Mouse (Mus musculus) embryonic facial prominence, embryonic 12.5 days (tissue): ENCODE results near the gene Med20. TPM values are rescaled to one million over a fixed set of nuclear protein-coding genes. Genes with fewer than 3 reads are reported as not detected.

Experiments used
- ATAC-seq: fragments of 200-750 bp; cut with Nextera tagmentation; 2 replicates; pipeline ENCODE4 v1.8.0; 2017; ENCODE audit not compliant: insufficient number of reproducible peaks, insufficient read depth, low FRiP score, low TSS enrichment
- H3K27ac ChIP-seq: fragments of 300-500 bp; sonication (generic); 2 replicates; pipeline ENCODE4 v1.5.1; 2016; ENCODE audit warnings: mild to moderate bottlenecking
- H3K27me3 ChIP-seq: fragments of 300-500 bp; sonication (generic); 2 replicates; pipeline ENCODE4 v1.6.1; 2016; ENCODE audit warnings: mild to moderate bottlenecking, moderate library complexity
- H3K36me3 ChIP-seq: fragments of 300-500 bp; sonication (generic); 2 replicates; pipeline ENCODE4 v1.6.1; 2016; ENCODE audit warnings: mild to moderate bottlenecking
- H3K4me1 ChIP-seq: fragments of 300-500 bp; sonication (generic); 2 replicates; pipeline ENCODE4 v1.6.1; 2016
- H3K4me2 ChIP-seq: fragments of 300-500 bp; sonication (generic); replicated peaks from 2 replicates; pipeline ENCODE4 v1.6.1; 2016; ENCODE audit warnings: mild to moderate bottlenecking, moderate library complexity
- H3K4me3 ChIP-seq: fragments of 300-500 bp; sonication (generic); 2 replicates; pipeline ENCODE4 v1.5.1; 2016; ENCODE audit warnings: mild to moderate bottlenecking
- H3K9ac ChIP-seq: fragments of 300-500 bp; sonication (generic); 2 replicates; pipeline ENCODE4 v1.6.1; 2016; ENCODE audit warnings: mild to moderate bottlenecking, moderate library complexity
- H3K9me3 ChIP-seq: fragments of 300-500 bp; sonication (generic); 2 replicates; pipeline ENCODE4 v1.6.1; 2016; ENCODE audit warnings: mild to moderate bottlenecking, moderate library complexity
- WGBS: fragments of 180-500 bp; shearing (Covaris S2); methylation state at CpG from one replicate; pipeline ENCODE4 v1.1.7; 2016; 5-methylcytosine and 5-hydroxymethylcytosine counted together
- polyA plus RNA-seq: library from polyadenylated mRNA; unstranded; fragments of >200 nt; fragmentation: Nextera tagmentation; extraction: Ambion mirVana; gene quantifications from 2 replicates; pipeline ENCODE4 v1.2.1, GENCODE M21; 2016

Gene Med20
- polyA plus RNA-seq, result 46.9 and 47.2 TPM in 2 replicates

DNA sequence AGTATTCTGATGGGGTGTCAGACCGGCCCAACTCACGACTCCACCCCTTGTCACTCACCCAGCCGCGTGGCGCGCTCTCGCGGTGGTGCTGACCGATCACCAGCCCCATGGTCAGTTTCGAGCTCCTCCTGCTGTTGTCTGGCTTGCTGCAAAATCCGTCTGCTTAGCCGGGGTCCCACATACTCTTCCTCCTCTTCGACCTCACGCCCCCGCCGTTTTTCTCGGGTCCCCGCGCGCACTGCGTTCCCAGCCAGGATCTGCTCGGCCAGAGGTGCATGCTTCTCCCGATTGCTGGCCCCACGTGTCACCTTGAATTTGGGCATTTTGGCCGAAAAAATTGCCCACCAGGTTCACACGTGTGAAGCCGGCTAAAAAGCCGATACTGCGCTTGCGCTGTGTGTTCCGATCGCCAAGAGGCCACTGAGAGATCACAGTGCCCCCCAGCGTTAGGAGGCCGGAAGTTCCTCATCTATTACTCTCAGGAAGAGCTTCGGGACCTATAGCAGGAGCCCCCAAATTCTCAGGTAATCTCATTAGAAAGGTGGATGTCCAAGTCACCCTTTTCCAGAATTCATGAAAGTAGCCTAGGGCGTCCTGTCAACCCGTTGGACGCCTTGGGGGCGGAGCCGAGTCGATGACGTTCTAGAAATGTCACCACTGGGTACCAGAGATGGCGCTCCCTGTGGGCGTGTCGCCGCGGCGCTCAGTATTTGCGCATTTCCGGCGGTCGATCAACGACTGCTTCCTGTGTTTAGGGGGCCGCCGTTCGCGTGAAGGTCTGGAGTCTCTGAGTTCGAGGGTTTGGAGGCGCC lies at the start of gene Med20, which contains the start of the genes Bysl and Gm20517:
TSS of gene Med20 (plus strand) at position 734 of the 812 bp plus-strand sequence.
TSS of gene Bysl (minus strand) at position 644 of the 812 bp plus-strand sequence.
TSS of gene Gm20517 (plus strand) at position 741 of the 812 bp plus-strand sequence.
- peak within 1 kb of the TSS; percentile 78 for H3K4me3 ChIP-seq
- peaks cover 36% of the 10 kb centered on the region for H3K36me3 ChIP-seq
- H3K27ac ChIP-seq, result peak within 1 kb of the TSS; percentile 55; the same call in 1 of the 2 replicates
- peak within 1 kb of the TSS; percentile 74 for H3K9ac ChIP-seq
- ATAC-seq, result peak; percentile 90
- H3K4me2 ChIP-seq, result peak within 1 kb of the TSS; percentile 65
- no peaks in the 10 kb centered on the region for H3K9me3 ChIP-seq
- H3K27me3 ChIP-seq, result no peaks in the 10 kb centered on the region
- under 1% methylated on average over 59 of the region's 59 CpGs for WGBS
- H3K4me1 ChIP-seq, result peaks cover 21% of the 10 kb centered on the region

- H3K4me3 ChIP-seq, result no peak overlapping the region
- peaks cover 9% of the 10 kb centered on the region; the same call in 1 of the 2 replicates for H3K4me1 ChIP-seq
- WGBS, result 78% methylated on average over 6 of the region's 6 CpGs
- H3K27ac ChIP-seq, result no peak overlapping the region
- H3K9ac ChIP-seq, result no peak overlapping the region
- ATAC-seq, result no peak
- no peak overlapping the region for H3K4me2 ChIP-seq
- H3K9me3 ChIP-seq, result no peaks in the 10 kb centered on the region
- no peaks in the 10 kb centered on the region for H3K36me3 ChIP-seq
- no peaks in the 10 kb centered on the region for H3K27me3 ChIP-seq
Observed at GRCm38 (mm10) chr17:47562875-47563274, 48.5 kb upstream of the Med20 start.

DNA sequence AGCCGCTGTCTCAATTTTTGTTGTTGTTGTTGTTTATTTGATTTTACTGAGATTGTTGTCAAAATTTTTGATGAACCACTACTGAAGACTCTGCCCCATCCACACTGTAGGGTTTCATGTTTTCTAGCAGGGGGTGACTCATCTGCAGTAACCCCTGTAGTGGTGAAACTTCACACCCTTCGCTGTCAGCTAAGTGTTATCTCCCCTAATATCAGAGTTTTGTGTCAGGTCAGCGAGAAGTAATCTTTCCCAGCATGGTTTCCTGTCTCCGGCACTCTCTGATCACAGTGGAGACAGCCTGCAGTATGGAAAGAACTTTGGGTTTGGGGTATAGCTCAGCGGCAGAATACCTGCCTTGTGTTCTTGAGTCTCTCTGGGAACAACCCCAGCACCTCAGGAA lies 46.8 kb upstream of the Med20 start:
- H3K4me1 ChIP-seq, result peaks cover 3% of the 10 kb centered on the region; the same call in 1 of the 2 replicates
- H3K4me3 ChIP-seq, result no peak overlapping the region
- H3K27ac ChIP-seq, result no peak overlapping the region
- no peak overlapping the region for H3K4me2 ChIP-seq
- no peaks in the 10 kb centered on the region for H3K27me3 ChIP-seq
- H3K36me3 ChIP-seq, result no peaks in the 10 kb centered on the region
- no peak for ATAC-seq
- no peaks in the 10 kb centered on the region for H3K9me3 ChIP-seq
- 82% methylated on average over 5 of the region's 5 CpGs for WGBS
- no peak overlapping the region for H3K9ac ChIP-seq

GRCm38 (mm10) chr17:47566133-47566532 lies 45.2 kb upstream of the Med20 start:
- Histone ChIP-seq H3K4me1 (no peaks in the 10 kb centered on the region), H3K36me3 (no peaks in the 10 kb centered on the region), H3K4me3 (no peak overlapping the region), H3K27me3 (no peaks in the 10 kb centered on the region), H3K9me3 (no peaks in the 10 kb centered on the region), H3K9ac (no peak overlapping the region), H3K4me2 (no peak overlapping the region), H3K27ac (no peak overlapping the region)
- 26% methylated on average over 2 of the region's 2 CpGs for WGBS
- ATAC-seq, result no peak

DNA sequence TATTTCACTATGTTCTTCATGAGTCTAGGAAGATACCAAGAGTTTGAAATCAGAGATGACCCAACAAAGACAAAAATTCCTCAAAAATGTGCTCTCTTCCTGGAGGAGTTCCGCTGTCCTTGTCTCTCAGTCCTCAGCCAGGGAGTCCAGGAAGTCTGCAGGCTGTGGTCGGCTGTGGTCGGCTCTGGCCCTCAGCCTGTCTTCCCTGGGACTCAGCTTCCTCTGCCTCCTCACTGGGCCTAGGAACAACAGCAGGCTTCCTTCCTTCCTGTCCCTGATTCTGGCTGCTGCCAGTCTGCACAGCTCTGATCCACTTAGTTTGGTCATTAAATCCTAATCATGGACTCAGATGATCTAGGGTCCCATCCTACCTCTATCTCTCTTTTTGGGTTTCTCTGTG lies 44.1 kb upstream of the Med20 start:
- H3K27ac ChIP-seq, result no peak overlapping the region
- H3K4me1 ChIP-seq, result peaks cover 9% of the 10 kb centered on the region
- no peaks in the 10 kb centered on the region for H3K27me3 ChIP-seq

DNA sequence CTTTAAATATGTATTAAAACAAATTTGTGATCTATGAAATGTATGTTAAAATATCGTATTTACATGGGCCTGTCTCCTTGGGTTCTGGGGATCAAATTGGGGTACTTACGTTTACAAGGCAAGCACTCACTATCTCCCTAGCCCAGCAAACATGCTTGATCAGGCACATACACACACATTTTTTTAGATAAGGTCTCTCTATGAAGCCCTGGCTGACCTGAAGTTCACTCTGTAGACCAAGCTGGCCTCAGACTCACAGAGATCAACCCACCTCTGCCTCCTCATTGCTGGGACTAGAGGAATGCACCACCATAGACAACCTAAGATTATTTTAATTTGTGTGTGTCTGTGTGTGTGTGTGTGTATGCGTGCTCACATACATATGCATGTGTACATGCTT lies 43.0 kb upstream of the Med20 start:
- Histone ChIP-seq H3K9me3 (no peaks in the 10 kb centered on the region), H3K27ac (no peak overlapping the region)
- WGBS, result 92% methylated on average over 3 of the region's 3 CpGs

More for the DNA sequence above, 44.1 kb upstream of the Med20 start:
- Histone ChIP-seq H3K4me3 (no peak overlapping the region), H3K36me3 (no peaks in the 10 kb centered on the region), H3K4me2 (no peak overlapping the region), H3K9ac (no peak overlapping the region), H3K9me3 (no peaks in the 10 kb centered on the region)
- no peak for ATAC-seq
- WGBS, result 66% methylated on average over 3 of the region's 3 CpGs

DNA sequence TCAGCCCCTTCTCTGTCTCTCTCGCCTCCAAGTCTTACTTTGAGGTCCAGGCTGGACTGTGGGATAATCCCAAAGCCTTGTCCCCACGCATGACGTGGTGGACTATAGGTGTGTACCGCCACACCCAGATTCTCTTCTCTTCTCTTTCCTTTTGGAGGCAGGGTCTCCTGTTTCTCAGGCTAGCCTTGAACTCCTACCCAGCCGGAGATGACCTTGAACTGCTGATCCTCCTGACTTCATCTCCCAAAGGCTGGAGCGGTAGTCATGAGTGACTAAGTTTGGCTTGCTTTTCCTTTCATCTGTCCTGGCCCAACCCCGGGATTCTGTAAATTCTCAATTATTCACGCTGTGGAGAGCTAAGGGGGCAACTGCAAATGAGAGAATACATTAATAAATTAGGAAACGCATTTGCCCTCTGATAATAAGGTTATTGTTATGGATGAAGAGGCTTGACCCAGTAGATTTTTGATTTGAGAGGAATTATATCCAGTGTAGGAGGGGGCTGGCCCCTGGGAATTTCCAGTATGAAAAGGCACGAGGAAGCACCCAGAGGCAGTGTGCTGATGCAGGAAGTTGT lies 42.3 kb upstream of the Med20 start:
- Histone ChIP-seq H3K9ac (no peak overlapping the region), H3K27me3 (no peaks in the 10 kb centered on the region), H3K4me1 (peaks cover 11% of the 10 kb centered on the region), H3K4me2 (no peak overlapping the region), H3K9me3 (no peaks in the 10 kb centered on the region), H3K27ac (no peak overlapping the region), H3K4me3 (no peak overlapping the region), H3K36me3 (no peaks in the 10 kb centered on the region)
- no peak for ATAC-seq
- 74% methylated on average over 10 of the region's 10 CpGs for WGBS

More for the DNA sequence above, 43.0 kb upstream of the Med20 start:
- Histone ChIP-seq H3K4me3 (no peak overlapping the region), H3K9ac (no peak overlapping the region), H3K4me1 (peaks cover 11% of the 10 kb centered on the region), H3K4me2 (no peak overlapping the region), H3K27me3 (no peaks in the 10 kb centered on the region), H3K36me3 (no peaks in the 10 kb centered on the region)
- no peak for ATAC-seq

DNA sequence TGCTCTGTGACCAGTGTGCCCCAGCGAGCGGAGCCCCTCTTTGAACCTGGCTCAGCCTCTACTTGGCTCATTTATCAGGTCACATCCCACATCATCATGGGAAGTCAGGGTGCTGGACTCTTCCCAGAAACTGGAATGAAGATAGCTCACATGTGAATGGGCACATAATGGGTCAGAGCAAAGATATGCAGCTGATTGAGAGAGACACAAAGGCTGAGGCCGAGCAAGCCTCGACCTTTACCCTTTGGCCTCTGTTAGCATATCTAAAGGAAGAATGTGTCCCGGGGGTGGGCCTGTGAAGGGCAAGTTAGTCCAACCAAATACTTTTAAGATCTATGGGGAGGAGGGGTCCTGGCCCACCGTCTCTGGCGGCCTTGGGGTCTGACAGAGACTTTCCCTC lies 39.8 kb upstream of the Med20 start:
- Histone ChIP-seq H3K4me2 (no peak overlapping the region), H3K9me3 (no peaks in the 10 kb centered on the region), H3K27me3 (no peaks in the 10 kb centered on the region), H3K27ac (peak overlapping the region; percentile 58; the same call in 1 of the 2 replicates), H3K4me1 (peaks cover 11% of the 10 kb centered on the region), H3K36me3 (no peaks in the 10 kb centered on the region), H3K4me3 (no peak overlapping the region), H3K9ac (no peak overlapping the region)
- ATAC-seq, result no peak
- 30% methylated on average over 7 of the region's 7 CpGs for WGBS

GRCm38 (mm10) chr17:47572436-47572835 lies 38.9 kb upstream of the Med20 start:
- no peak overlapping the region for H3K9ac ChIP-seq
- no peaks in the 10 kb centered on the region for H3K36me3 ChIP-seq
- H3K4me3 ChIP-seq, result no peak overlapping the region
- H3K9me3 ChIP-seq, result no peaks in the 10 kb centered on the region
- ATAC-seq, result no peak
- H3K4me1 ChIP-seq, result peaks cover 11% of the 10 kb centered on the region
- no peak overlapping the region for H3K4me2 ChIP-seq
- H3K27me3 ChIP-seq, result no peaks in the 10 kb centered on the region
- peak overlapping the region; percentile 58 for H3K27ac ChIP-seq

- ATAC-seq, result no peak
- 72% methylated on average over 8 of the region's 8 CpGs for WGBS
- peaks cover 11% of the 10 kb centered on the region for H3K4me1 ChIP-seq
- no peak overlapping the region for H3K9ac ChIP-seq
- no peak overlapping the region for H3K4me2 ChIP-seq
- H3K36me3 ChIP-seq, result no peaks in the 10 kb centered on the region
- no peak overlapping the region for H3K4me3 ChIP-seq
- H3K27me3 ChIP-seq, result no peaks in the 10 kb centered on the region
- no peaks in the 10 kb centered on the region for H3K9me3 ChIP-seq
- H3K27ac ChIP-seq, result no peak overlapping the region
Observed at GRCm38 (mm10) chr17:47574028-47574427, 37.4 kb upstream of the Med20 start.

- no peaks in the 10 kb centered on the region for H3K9me3 ChIP-seq
- no peaks in the 10 kb centered on the region for H3K36me3 ChIP-seq
- H3K27me3 ChIP-seq, result no peaks in the 10 kb centered on the region
- whole genome bisulfite sequencing, result 68% methylated on average over 11 of the region's 11 CpGs
- no peak overlapping the region for H3K4me3 ChIP-seq
- H3K4me1 ChIP-seq, result peaks cover 11% of the 10 kb centered on the region
- no peak overlapping the region for H3K4me2 ChIP-seq
- H3K27ac ChIP-seq, result no peak overlapping the region
- H3K9ac ChIP-seq, result peak overlapping the region; percentile 30; the same call in 1 of the 2 replicates
- no peak for ATAC-seq
Observed at GRCm38 (mm10) chr17:47574830-47575229, 36.6 kb upstream of the Med20 start.

- H3K4me2 ChIP-seq, result no peak overlapping the region
- WGBS, result 84% methylated on average over 6 of the region's 6 CpGs
- H3K9me3 ChIP-seq, result no peaks in the 10 kb centered on the region
- no peak for ATAC-seq
- no peaks in the 10 kb centered on the region for H3K4me1 ChIP-seq
- no peak overlapping the region for H3K4me3 ChIP-seq
- no peak overlapping the region for H3K9ac ChIP-seq
- no peaks in the 10 kb centered on the region for H3K36me3 ChIP-seq
- no peak overlapping the region for H3K27ac ChIP-seq
- no peaks in the 10 kb centered on the region for H3K27me3 ChIP-seq
Observed at GRCm38 (mm10) chr17:47578655-47579054, 32.7 kb upstream of the Med20 start.
